Mouse (Mus musculus) liver, adult 2 months (tissue): Measurements from ENCODE around the gene Usp40. TPM values are rescaled to one million over a fixed set of nuclear protein-coding genes. Genes with fewer than 3 reads are reported as not detected.
A peak's percentile ranks its signal among the peaks of the same experiment; 100 is the strongest.

Experiments used
- DNase-seq: peaks from one replicate; pipeline ENCODE4 v3.0.0-alpha.2; 2011; ENCODE audit warnings: low read depth, low spot score; ENCODE audit errors: extremely low read depth
- H3K27ac ChIP-seq: fragments of 200-500 bp; replicated peaks from 2 replicates; pipeline ENCODE4 v1.5.1; 2012; ENCODE audit warnings: low read depth, mild to moderate bottlenecking, control low read depth, inconsistent platforms, low read length; ENCODE audit not compliant: insufficient read depth
- H3K27me3 ChIP-seq: fragments of 200-500 bp; 2 replicates; pipeline ENCODE4 v1.6.1; 2012; ENCODE audit warnings: mild to moderate bottlenecking, moderate library complexity, low read length, inconsistent platforms; ENCODE audit not compliant: control insufficient read depth, insufficient read depth
- H3K36me3 ChIP-seq: fragments of 200-500 bp; 2 replicates; pipeline ENCODE4 v1.6.1; 2012; ENCODE audit warnings: low read length, inconsistent platforms; ENCODE audit not compliant: control insufficient read depth, insufficient read depth
- H3K4me1 ChIP-seq: fragments of 200-500 bp; 2 replicates; pipeline ENCODE4 v1.6.1; 2011; ENCODE audit warnings: low read length; ENCODE audit not compliant: control insufficient read depth, insufficient read depth
- H3K4me3 ChIP-seq: fragments of 200-500 bp; 2 replicates; pipeline ENCODE4 v1.5.1; 2011; ENCODE audit warnings: low read depth, mild to moderate bottlenecking, control low read depth, low read length, moderate library complexity; ENCODE audit not compliant: insufficient read depth
- H3K79me2 ChIP-seq: fragments of 200-500 bp; 2 replicates; pipeline ENCODE4 v1.6.1; 2012; ENCODE audit warnings: inconsistent platforms, mild to moderate bottlenecking, low read length, moderate library complexity; ENCODE audit not compliant: control insufficient read depth, insufficient read depth
- H3K9ac ChIP-seq: fragments of 200-500 bp; 2 replicates; pipeline ENCODE4 v1.6.1; 2012; ENCODE audit warnings: low read depth, mild to moderate bottlenecking, control low read depth, inconsistent platforms, low read length
- CTCF ChIP-seq: fragments of 200-500 bp; IDR thresholded peaks from 2 replicates; pipeline ENCODE4 v1.5.1; 2011; ENCODE audit warnings: low read depth, low read length, control low read depth
- POLR2A ChIP-seq: fragments of 200-500 bp; IDR thresholded peaks from 2 replicates; pipeline ENCODE4 v1.6.1; 2011; ENCODE audit warnings: low read length, control low read depth; ENCODE audit not compliant: insufficient read depth; ENCODE audit errors: extremely low read depth
- WGBS: fragments of 180-500 bp; shearing (Covaris S2); methylation state at CpG from one replicate; pipeline ENCODE4 v1.1.7; 2018; 5-methylcytosine and 5-hydroxymethylcytosine counted together
- polyA plus RNA-seq: library from polyadenylated mRNA; depleted of rRNA; stranded (reverse); fragments of >200 nt; gene quantifications from 2 replicates; pipeline ENCODE4 v1.2.3, GENCODE M21; 2012
- total RNA-seq: library from RNA; depleted of rRNA; stranded (reverse); fragments of >200 nt; gene quantifications from 2 replicates; pipeline ENCODE4 v1.2.3, GENCODE M21; 2014

The Usp40 gene
- total and polyA plus RNA-seq, 2 experiments = 8.6 to 29.8 TPM

- Histone ChIP-seq H3K4me1 (no peaks in the 10 kb centered on the region), H3K9ac (no peak overlapping the region), H3K27ac (no peak overlapping the region), H3K79me2 (no peaks in the 10 kb centered on the region; the same call in 1 of the 2 replicates), H3K27me3 (no peaks in the 10 kb centered on the region), H3K4me3 (no peak overlapping the region), H3K36me3 (peaks cover 60% of the 10 kb centered on the region)
- 53% methylated on average over 4 of the region's 4 CpGs for WGBS
- TF ChIP-seq POLR2A (no peak), CTCF (no peak)
- DNase-seq = no peak
Observed at GRCm38 (mm10) chr1:87959998-87960431, 48.3 kb downstream of the Usp40 start.

GRCm38 (mm10) chr1:87959532-87959931 is 48.8 kb downstream of the Usp40 start:
- no peak overlapping the region for H3K27ac ChIP-seq
- H3K79me2 ChIP-seq = no peaks in the 10 kb centered on the region; the same call in 1 of the 2 replicates
- H3K4me3 ChIP-seq = no peak overlapping the region
- 78% methylated on average over 4 of the region's 4 CpGs for WGBS
- TF ChIP-seq CTCF (no peak), POLR2A (no peak)
- DNase-seq = no peak
- no peak overlapping the region for H3K9ac ChIP-seq
- peaks cover 64% of the 10 kb centered on the region for H3K36me3 ChIP-seq
- H3K4me1 ChIP-seq = no peaks in the 10 kb centered on the region
- H3K27me3 ChIP-seq = no peaks in the 10 kb centered on the region

DNA sequence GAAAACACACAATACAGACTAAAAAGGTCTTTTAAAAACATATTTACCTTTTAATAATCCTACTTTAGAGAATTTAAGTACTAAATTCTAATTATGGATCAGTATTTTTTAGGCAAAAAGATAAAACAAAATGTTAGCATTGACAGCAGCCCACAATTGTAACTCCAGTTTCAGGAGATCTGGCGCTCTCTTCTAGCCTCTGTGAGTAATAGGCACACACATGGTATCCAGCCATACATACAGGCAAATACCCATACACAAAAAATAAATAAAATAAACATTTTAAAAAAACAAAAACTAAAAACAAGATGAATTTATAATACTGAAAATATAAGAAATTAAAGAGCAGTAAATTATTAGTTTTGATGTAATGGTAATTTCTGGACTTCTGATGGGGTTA is 49.4 kb downstream of the Usp40 start:
- H3K4me1 ChIP-seq = no peaks in the 10 kb centered on the region
- WGBS = 100% methylated on average over 1 of the region's 1 CpGs
- no peak for DNase-seq
- no peak overlapping the region for H3K27ac ChIP-seq
- H3K9ac ChIP-seq = no peak overlapping the region
- TF ChIP-seq POLR2A (no peak), CTCF (no peak)
- no peak overlapping the region for H3K4me3 ChIP-seq
- no peaks in the 10 kb centered on the region; the same call in 1 of the 2 replicates for H3K79me2 ChIP-seq
- H3K27me3 ChIP-seq = no peaks in the 10 kb centered on the region
- H3K36me3 ChIP-seq = peaks cover 65% of the 10 kb centered on the region

DNA sequence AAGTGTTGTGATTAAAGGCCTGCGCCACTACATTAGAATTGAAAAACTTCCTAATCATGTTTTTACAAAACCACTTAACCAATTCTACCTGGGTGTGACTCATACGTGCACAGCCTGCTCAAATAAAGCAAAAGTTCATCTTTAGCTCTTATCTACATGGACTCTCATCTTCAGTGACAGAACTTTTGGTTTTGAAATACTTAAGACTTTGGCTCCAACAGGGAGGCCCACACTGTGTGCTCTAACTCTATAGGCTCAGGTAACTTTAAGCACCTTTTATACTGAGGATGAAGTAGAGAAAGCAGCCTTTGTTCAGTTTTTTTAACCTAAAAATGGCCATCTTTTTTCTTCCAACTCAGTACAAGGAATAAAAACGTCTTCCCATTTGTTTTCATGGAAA is 55.3 kb downstream of the Usp40 start:
- Histone ChIP-seq H3K27me3 (no peaks in the 10 kb centered on the region), H3K36me3 (peaks cover 87% of the 10 kb centered on the region), H3K79me2 (no peaks in the 10 kb centered on the region), H3K27ac (no peak overlapping the region), H3K4me1 (no peaks in the 10 kb centered on the region), H3K9ac (no peak overlapping the region), H3K4me3 (no peak overlapping the region)
- DNase-seq = peak; percentile 44
- WGBS = 73% methylated on average over 3 of the region's 3 CpGs
- TF ChIP-seq POLR2A (no peak), CTCF (no peak)

DNA sequence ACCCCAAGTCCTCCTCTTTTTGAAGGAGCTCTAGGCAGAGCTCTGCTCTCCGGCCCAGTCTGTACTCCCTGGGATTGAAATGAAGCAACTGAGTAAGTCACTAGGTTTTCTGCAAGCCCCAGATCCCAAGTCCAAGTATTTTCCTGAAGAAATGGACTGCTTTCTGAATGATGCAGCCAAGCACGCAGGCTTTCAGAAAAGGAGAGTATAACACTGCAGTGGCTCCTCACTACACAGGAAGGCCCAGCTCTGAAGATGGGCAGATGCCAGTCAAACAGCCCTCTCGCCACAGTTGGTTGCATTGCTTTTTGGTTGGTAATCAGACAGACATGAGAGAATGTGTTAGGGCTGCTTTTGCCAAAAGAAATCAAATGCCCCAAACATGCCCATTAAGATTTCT is 56.7 kb downstream of the Usp40 start:
- Histone ChIP-seq H3K9ac (no peak overlapping the region), H3K79me2 (no peaks in the 10 kb centered on the region), H3K27me3 (no peaks in the 10 kb centered on the region), H3K27ac (no peak overlapping the region), H3K4me3 (no peak overlapping the region), H3K4me1 (no peaks in the 10 kb centered on the region), H3K36me3 (peaks cover 79% of the 10 kb centered on the region)
- TF ChIP-seq POLR2A (no peak), CTCF (no peak)
- WGBS = 92% methylated on average over 3 of the region's 3 CpGs
- no peak for DNase-seq

DNA sequence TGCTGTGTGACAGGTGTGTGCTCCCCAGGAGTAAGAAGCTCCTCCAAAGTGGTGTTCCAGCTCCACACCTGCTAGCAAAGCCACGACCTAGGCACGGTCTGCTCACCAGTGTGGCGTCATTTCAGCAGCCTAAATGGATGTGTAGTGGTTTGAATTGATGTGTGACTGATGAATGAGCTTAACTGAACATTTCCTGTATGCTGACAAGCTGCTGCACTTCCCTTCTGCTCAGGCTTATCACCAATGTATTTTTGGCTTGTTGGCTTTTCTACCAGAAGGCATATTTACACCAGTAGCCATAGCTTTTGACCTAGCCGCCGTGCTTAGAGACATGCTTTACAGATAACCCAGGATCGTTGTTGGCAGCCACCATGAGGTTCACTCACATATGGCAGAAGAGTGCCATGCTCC is 60.7 kb downstream of the Usp40 start:
- Histone ChIP-seq H3K4me3 (no peak overlapping the region), H3K9ac (no peak overlapping the region), H3K79me2 (no peaks in the 10 kb centered on the region), H3K36me3 (peaks cover 66% of the 10 kb centered on the region), H3K27me3 (no peaks in the 10 kb centered on the region), H3K27ac (no peak overlapping the region), H3K4me1 (no peaks in the 10 kb centered on the region)
- TF ChIP-seq CTCF (no peak), POLR2A (no peak)
- DNase-seq = no peak
- WGBS = 71% methylated on average over 6 of the region's 6 CpGs
